Mouse (Mus musculus) MEL (cell line): ENCODE measurements around the gene Slc25a26. TPM values are rescaled to one million over a fixed set of nuclear protein-coding genes. Genes with fewer than 3 reads are reported as not detected.

ENCODE experiments used
- DNase-seq: peaks from one replicate; pipeline ENCODE4 v3.0.0; 2011; ENCODE audit warnings: low read depth, low spot score
- H3K27ac ChIP-seq: 2 replicates; pipeline ENCODE4 v1.5.1; 2012; ENCODE audit warnings: low read depth, mild to moderate bottlenecking, control low read depth, low read length, moderate library complexity; ENCODE audit not compliant: control insufficient read depth
- H3K27me3 ChIP-seq, 2 experiments: fragments of 150-350 bp in 1 of 2; sonication (generic) in 1 of 2; 2 replicates each; pipeline ENCODE4 v1.6.1; 2012; ENCODE audit warnings: low read length in 2 of 2, mild to moderate bottlenecking in 2 of 2, improper control_type of control experiment in 1 of 2, moderate library complexity in 1 of 2; ENCODE audit not compliant: insufficient read depth in 2 of 2, control insufficient read depth in 1 of 2
- H3K36me3 ChIP-seq, 2 experiments: 2 replicates each; pipeline ENCODE4 v1.6.1; 2012 to 2014; ENCODE audit warnings: low read length in 2 of 2, improper control_type of control experiment in 1 of 2, inconsistent platforms in 1 of 2, mild to moderate bottlenecking in 1 of 2; ENCODE audit not compliant: insufficient read depth in 2 of 2, control insufficient read depth in 1 of 2
- H3K4me1 ChIP-seq, 2 experiments: fragments of 150-350 bp in 1 of 2; sonication (generic) in 1 of 2; 2 replicates each; pipeline ENCODE4 v1.6.1; 2012; ENCODE audit warnings: low read length in 2 of 2, improper control_type of control experiment in 1 of 2, mild to moderate bottlenecking in 1 of 2; ENCODE audit not compliant: insufficient read depth in 2 of 2, control insufficient read depth in 1 of 2
- H3K4me3 ChIP-seq, 2 experiments: fragments of 150-350 bp in 1 of 2; sonication (generic) in 1 of 2; 2 replicates each; pipeline ENCODE4 v1.5.1; 2012; ENCODE audit warnings: low read depth in 2 of 2, low read length in 2 of 2, mild to moderate bottlenecking in 2 of 2, moderate library complexity in 2 of 2, control low read depth in 1 of 2, improper control_type of control experiment in 1 of 2; ENCODE audit not compliant: control insufficient read depth in 1 of 2, insufficient read depth in 1 of 2
- H3K79me2 ChIP-seq: 2 replicates; pipeline ENCODE4 v1.6.1; 2012; ENCODE audit warnings: mild to moderate bottlenecking, low read length, moderate library complexity; ENCODE audit not compliant: control insufficient read depth, poor library complexity, insufficient read depth
- H3K9ac ChIP-seq: 2 replicates; pipeline ENCODE4 v1.6.1; 2012; ENCODE audit warnings: low read depth, mild to moderate bottlenecking, control low read depth, low read length, moderate library complexity; ENCODE audit not compliant: control insufficient read depth, poor library complexity, severe bottlenecking
- H3K9me3 ChIP-seq: fragments of 150-350 bp; sonication (generic); replicated peaks from 2 replicates; pipeline ENCODE4 v1.6.1; 2012; ENCODE audit warnings: mild to moderate bottlenecking, low read length, improper control_type of control experiment, moderate library complexity; ENCODE audit not compliant: insufficient read depth
- BHLHE40 ChIP-seq: IDR thresholded peaks from 2 replicates; pipeline ENCODE4 v1.6.1; 2012; ENCODE audit warnings: low read depth, mild to moderate bottlenecking, inconsistent platforms, low read length, improper control_type of control experiment, borderline replicate concordance
- CHD1 ChIP-seq: IDR thresholded peaks from 2 replicates; pipeline ENCODE4 v1.6.1; 2012; ENCODE audit warnings: low read depth, mild to moderate bottlenecking, inconsistent platforms, low read length, improper control_type of control experiment
- CHD2 ChIP-seq: IDR thresholded peaks from 2 replicates; pipeline ENCODE4 v1.6.1; 2011; ENCODE audit warnings: low read length, improper control_type of control experiment
- CTCF ChIP-seq, 3 experiments: IDR thresholded peaks in 2 of 3; conservative IDR thresholded peaks in 1 of 3; 2 replicates each; pipeline ENCODE4 v1.5.1; 2011 to 2012; ENCODE audit warnings: low read length in 3 of 3, low read depth in 2 of 3, mild to moderate bottlenecking in 2 of 3, improper control_type of control experiment in 1 of 3, inconsistent platforms in 1 of 3, mixed read lengths in 1 of 3, moderate library complexity in 1 of 3; ENCODE audit not compliant: control insufficient read depth in 1 of 3, insufficient read depth in 1 of 3, poor library complexity in 1 of 3, severe bottlenecking in 1 of 3
- E2F4 ChIP-seq: IDR thresholded peaks from 2 replicates; pipeline ENCODE4 v1.6.1; 2011; ENCODE audit warnings: low read depth, low read length, improper control_type of control experiment, borderline replicate concordance
- EP300 ChIP-seq, 2 experiments: IDR thresholded peaks; 2 replicates each; pipeline ENCODE4 v1.6.1; 2011; ENCODE audit warnings: improper control_type of control experiment in 2 of 2, low read length in 2 of 2, low read depth in 1 of 2, mild to moderate bottlenecking in 1 of 2
- ETS1 ChIP-seq: IDR thresholded peaks from 2 replicates; pipeline ENCODE4 v1.6.1; 2012; ENCODE audit warnings: low read depth, mild to moderate bottlenecking, inconsistent platforms, low read length, improper control_type of control experiment, moderate library complexity
- GABPA ChIP-seq: IDR thresholded peaks from 2 replicates; pipeline ENCODE4 v1.6.1; 2012; ENCODE audit warnings: low read depth, mild to moderate bottlenecking, inconsistent platforms, low read length, improper control_type of control experiment, moderate library complexity
- HCFC1 ChIP-seq: IDR thresholded peaks from 2 replicates; pipeline ENCODE4 v1.6.1; 2012; ENCODE audit warnings: low read depth, mild to moderate bottlenecking, inconsistent platforms, low read length, improper control_type of control experiment, moderate library complexity
- KAT2A ChIP-seq: conservative IDR thresholded peaks from 2 replicates; pipeline ENCODE4 v1.6.1; 2012; ENCODE audit warnings: low read depth, low read length, improper control_type of control experiment, inconsistent platforms
- MAZ ChIP-seq: IDR thresholded peaks from 2 replicates; pipeline ENCODE4 v1.6.1; 2012; ENCODE audit warnings: low read depth, mild to moderate bottlenecking, inconsistent platforms, low read length, improper control_type of control experiment
- MEF2A ChIP-seq: IDR thresholded peaks from 2 replicates; pipeline ENCODE4 v1.6.1; 2014; ENCODE audit warnings: low read depth, mild to moderate bottlenecking, inconsistent platforms, low read length, improper control_type of control experiment; ENCODE audit not compliant: poor library complexity, insufficient replicate concordance, severe bottlenecking; ENCODE audit errors: extremely low read depth
- MXI1 ChIP-seq: IDR thresholded peaks from 2 replicates; pipeline ENCODE4 v1.6.1; 2011; ENCODE audit warnings: mild to moderate bottlenecking, low read depth, low read length, improper control_type of control experiment
- MYB ChIP-seq: IDR thresholded peaks from 2 replicates; pipeline ENCODE4 v1.6.1; 2011; ENCODE audit warnings: mild to moderate bottlenecking, low read depth, low read length, improper control_type of control experiment
- NRF1 ChIP-seq: IDR thresholded peaks from 2 replicates; pipeline ENCODE4 v1.6.1; 2014; ENCODE audit warnings: low read depth, mild to moderate bottlenecking, inconsistent platforms, low read length, improper control_type of control experiment, moderate library complexity; ENCODE audit not compliant: poor library complexity, insufficient read depth, severe bottlenecking
- RAD21 ChIP-seq: IDR thresholded peaks from 2 replicates; pipeline ENCODE4 v1.6.1; 2011; ENCODE audit warnings: mild to moderate bottlenecking, low read depth, low read length, improper control_type of control experiment
- RCOR1 ChIP-seq: IDR thresholded peaks from 2 replicates; pipeline ENCODE4 v1.6.1; 2012; ENCODE audit warnings: low read depth, mild to moderate bottlenecking, inconsistent platforms, low read length, improper control_type of control experiment
- SIN3A ChIP-seq: IDR thresholded peaks from 2 replicates; pipeline ENCODE4 v1.6.1; 2012; ENCODE audit warnings: low read length, improper control_type of control experiment, inconsistent platforms
- SMC3 ChIP-seq: IDR thresholded peaks from 2 replicates; pipeline ENCODE4 v1.6.1; 2011; ENCODE audit warnings: low read depth, low read length, improper control_type of control experiment
- TCF12 ChIP-seq: IDR thresholded peaks from 2 replicates; pipeline ENCODE4 v1.6.1; 2014; ENCODE audit warnings: low read depth, mild to moderate bottlenecking, inconsistent platforms, low read length, improper control_type of control experiment, moderate library complexity
- UBTF ChIP-seq: IDR thresholded peaks from 2 replicates; pipeline ENCODE4 v1.6.1; 2012; ENCODE audit warnings: low read depth, mild to moderate bottlenecking, inconsistent platforms, low read length, improper control_type of control experiment, moderate library complexity, borderline replicate concordance; ENCODE audit not compliant: insufficient read depth
- USF2 ChIP-seq, 2 experiments: IDR thresholded peaks; 2 replicates each; pipeline ENCODE4 v1.6.1; 2011 to 2012; ENCODE audit warnings: improper control_type of control experiment in 2 of 2, low read length in 2 of 2, borderline replicate concordance in 1 of 2, inconsistent platforms in 1 of 2, low read depth in 1 of 2, mild to moderate bottlenecking in 1 of 2; ENCODE audit not compliant: insufficient read depth in 1 of 2
- ZC3H11A ChIP-seq: IDR thresholded peaks from 2 replicates; pipeline ENCODE4 v1.6.1; 2012; ENCODE audit warnings: low read depth, mild to moderate bottlenecking, inconsistent platforms, low read length, improper control_type of control experiment
- ZKSCAN1 ChIP-seq: IDR thresholded peaks from 2 replicates; pipeline ENCODE4 v1.6.1; 2012; ENCODE audit warnings: low read depth, mild to moderate bottlenecking, inconsistent platforms, low read length, improper control_type of control experiment, moderate library complexity
- polyA plus RNA-seq, 2 experiments: library from polyadenylated mRNA; stranded (reverse) in 1 of 2; unstranded in 1 of 2; fragments of >175 nt in 1 of 2; fragments of >200 nt in 1 of 2; gene quantifications; 2 replicates each; pipeline versions ENCODE4 v1.2.1 to v1.2.4; 2012; ENCODE audit warnings: low replicate concordance in 2 of 2, low read depth in 1 of 2; ENCODE audit not compliant: insufficient read length in 2 of 2, insufficient read depth in 1 of 2, missing spikeins in 1 of 2
- total RNA-seq: library from RNA; depleted of rRNA; stranded (reverse); fragments of 300-350 nt; gene quantifications from 2 replicates; pipeline ENCODE4 v1.2.3, GENCODE M21; 2012

Gene Slc25a26
- total and polyA plus RNA-seq, 3 experiments: 8.1 to 11.5 TPM; not detected in 1

- TF ChIP-seq CTCF (IDR thresholded peaks at IDR 0.05 in 2 of 3, conservative IDR thresholded peaks at IDR 0.05 in 1 of 3; ENCODE audit: control insufficient read depth in 1 of 3, insufficient read depth in 1 of 3, low read depth in 2 of 3, low read length in 3 of 3, poor library complexity in 1 of 3, severe bottlenecking in 1 of 3): no peak
- no peak for TF ChIP-seq RAD21
- TF ChIP-seq ZC3H11A: no peak
- no peak for TF ChIP-seq CHD1
- TF ChIP-seq HCFC1: no peak
- TF ChIP-seq MAZ: no peak
These were observed 136.9 kb downstream of the Slc25a26 start (continued) for GRCm38 (mm10) chr6:94637024-94637434.

GRCm38 (mm10) chr6:94640297-94640696 is 140.2 kb downstream of the Slc25a26 start:
- H3K36me3 ChIP-seq: no peaks in the 10 kb centered on the region; a peak in 1 of 4 replicates
- peaks cover 8% of the 10 kb centered on the region in 2 experiments; a peak in 3 of 4 replicates for H3K4me1 ChIP-seq
- no peak for DNase-seq
- H3K9me3 ChIP-seq: no peaks in the 10 kb centered on the region
- H3K4me3 ChIP-seq: no peak overlapping the region
- H3K9ac ChIP-seq: no peak overlapping the region
- H3K27ac ChIP-seq: no peak overlapping the region
- no peaks in the 10 kb centered on the region; a peak in 1 of 4 replicates for H3K27me3 ChIP-seq
- no peaks in the 10 kb centered on the region for H3K79me2 ChIP-seq
- TF ChIP-seq KAT2A: no peak
- no peak for TF ChIP-seq RCOR1
- TF ChIP-seq BHLHE40: no peak
- TF ChIP-seq TCF12: no peak
- TF ChIP-seq EP300 (IDR thresholded peaks at IDR 0.05; ENCODE audit: low read depth in 1 of 2, low read length in 2 of 2): no peak
- no peak for TF ChIP-seq MEF2A
- TF ChIP-seq MYB: no peak
- TF ChIP-seq NRF1: no peak
- no peak for TF ChIP-seq CHD2
- no peak for TF ChIP-seq ETS1
- TF ChIP-seq MXI1: no peak
- TF ChIP-seq UBTF: no peak
- no peak for TF ChIP-seq SIN3A
- no peak for TF ChIP-seq USF2 (IDR thresholded peaks at IDR 0.05; ENCODE audit: borderline replicate concordance in 1 of 2, insufficient read depth in 1 of 2, low read depth in 1 of 2, low read length in 2 of 2)
- TF ChIP-seq SMC3: no peak
- TF ChIP-seq GABPA: no peak
- no peak for TF ChIP-seq E2F4
- TF ChIP-seq ZC3H11A: no peak
- no peak for TF ChIP-seq ZKSCAN1
